Mouse (Mus musculus) c-Kit-negative CD71-positive TER-119-positive erythroid progenitor cells, embryonic 14.5 days (primary cell): ENCODE measurements at regions not wholly inside any gene's neighbourhood (a gene's known extent, or its start where the extent isn't known, plus 50 kb on each side); places are given as distances from the start of the nearest gene placed in this dataset.
"Not testable (repeated sequence)": the region's sequence is repeated elsewhere in the genome, so short reads cannot be mapped to it uniquely, and the experiment has no call there.

Experiments
- DNase-seq: peaks from one replicate; pipeline ENCODE4 v3.0.0-alpha.2; 2013; ENCODE audit warnings: low read depth, low spot score

DNA sequence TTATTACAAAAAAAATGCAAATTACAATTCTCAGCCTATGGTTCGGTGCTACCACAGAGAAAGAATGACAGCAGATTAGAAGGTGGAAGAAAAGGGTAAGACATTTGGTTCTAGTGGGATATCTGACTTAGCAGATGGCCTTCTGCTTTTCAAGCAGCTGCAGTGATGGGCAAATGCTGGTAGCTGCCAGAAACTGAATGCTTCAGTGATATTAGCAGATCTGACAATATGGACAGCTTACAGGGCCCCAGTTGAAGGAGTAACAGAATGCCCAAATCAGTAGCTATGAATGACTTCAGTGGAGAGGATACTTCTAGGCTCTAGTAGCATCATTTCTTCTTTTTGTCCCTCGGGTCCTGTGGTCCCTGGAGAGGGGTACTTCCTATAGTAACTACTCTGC is 143.9 kb upstream of the Rps6ka3 start:
- no peak for DNase-seq

DNA sequence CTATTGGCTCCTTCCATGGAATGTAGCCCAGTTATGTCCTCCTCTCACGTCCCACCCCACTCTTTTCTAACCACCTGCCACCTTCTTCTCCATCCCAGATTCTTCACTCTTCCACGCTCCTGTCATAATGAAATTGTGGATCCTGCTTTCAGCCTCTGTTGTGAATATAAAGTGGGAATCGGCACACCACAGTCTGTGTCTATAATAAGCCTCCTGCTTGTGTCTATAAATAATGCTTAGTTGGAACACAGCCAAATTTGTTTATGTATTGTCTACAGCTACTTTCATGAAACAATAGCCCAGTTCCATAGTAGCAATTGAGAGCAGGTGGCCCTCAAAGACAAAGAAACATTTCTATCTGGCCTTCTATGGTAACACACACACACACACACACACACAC is 137.5 kb upstream of the Rps6ka3 start:
- DNase-seq = no peak

DNA sequence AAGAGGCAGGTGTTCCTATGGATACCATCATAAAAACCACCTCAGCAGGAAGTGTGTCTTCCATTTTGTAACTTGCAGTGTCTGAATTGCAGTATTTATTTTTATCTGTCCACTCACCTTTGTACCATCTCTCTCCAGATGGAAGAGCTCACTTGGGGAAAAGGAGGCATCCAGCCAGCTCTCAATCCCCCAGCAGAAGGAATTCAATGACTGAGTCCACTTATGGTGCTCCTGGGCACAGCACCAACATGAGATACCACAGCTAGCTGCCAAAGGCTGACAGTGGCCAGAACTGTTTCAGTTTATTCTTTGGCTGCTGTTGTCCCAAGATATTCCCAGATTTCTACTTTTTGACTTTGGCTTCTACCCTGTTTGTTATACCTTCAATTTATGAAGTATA is 136.6 kb upstream of the Rps6ka3 start:
- no peak for DNase-seq

DNA sequence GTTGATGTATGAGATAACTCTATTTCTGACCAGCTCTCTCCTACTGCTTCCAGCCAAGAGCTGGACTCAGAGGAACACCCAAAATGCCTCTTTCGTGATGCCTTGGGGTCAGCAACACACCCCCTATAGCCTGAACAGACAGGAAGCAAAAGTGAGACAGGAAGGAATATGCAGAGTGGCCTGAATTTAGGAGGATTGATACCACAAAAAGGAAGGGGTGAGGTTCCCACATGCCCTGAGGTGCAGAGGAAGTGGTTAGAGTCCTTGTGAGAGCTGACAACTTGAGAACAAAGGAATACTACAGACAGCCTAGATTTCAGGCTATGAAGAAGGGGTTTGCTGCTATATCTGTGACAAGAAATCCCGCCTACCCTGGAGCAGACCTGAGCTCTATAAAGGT is 129.6 kb upstream of the Rps6ka3 start:
- DNase-seq = no peak

DNA sequence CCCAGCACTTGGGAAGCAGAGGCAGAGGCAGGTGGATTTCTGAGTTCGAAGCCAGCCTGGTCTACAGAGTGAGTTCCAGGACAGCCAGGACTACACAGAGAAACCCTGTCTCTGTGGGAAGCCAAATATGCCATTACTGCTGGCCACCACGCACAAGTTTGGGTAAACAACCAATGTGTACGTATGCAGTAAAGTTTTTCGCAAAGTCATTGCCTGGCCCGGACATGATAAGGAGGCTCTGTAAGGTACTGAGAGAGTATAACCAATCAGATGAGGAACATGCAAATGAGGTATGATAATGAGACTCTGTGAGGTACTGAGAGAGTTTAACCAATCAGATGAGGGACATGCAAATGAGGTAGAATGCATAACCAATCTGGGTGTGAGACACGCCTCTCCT is 99.5 kb upstream of the Rps6ka3 start:
- not testable (repeated sequence) for DNase-seq

DNA sequence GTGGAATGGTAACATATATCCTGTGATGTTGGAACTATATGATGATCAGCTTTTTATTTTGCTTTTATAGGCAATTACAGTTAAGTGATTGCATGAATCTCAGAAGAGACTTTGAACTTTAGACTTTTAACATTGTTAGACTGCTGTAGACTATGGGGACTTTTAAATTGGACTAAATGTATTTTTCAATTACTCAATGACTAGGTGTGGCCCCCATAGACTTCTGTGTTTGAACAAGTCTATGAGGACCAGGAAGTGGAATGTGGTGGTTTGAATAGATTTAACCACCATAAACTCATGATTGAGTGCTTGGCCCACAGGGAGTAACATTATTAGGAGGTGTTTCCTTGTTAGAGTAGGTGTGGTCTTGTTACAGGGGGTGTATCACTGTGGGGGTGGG is 93.9 kb upstream of the Rps6ka3 start:
- DNase-seq = no peak

DNA sequence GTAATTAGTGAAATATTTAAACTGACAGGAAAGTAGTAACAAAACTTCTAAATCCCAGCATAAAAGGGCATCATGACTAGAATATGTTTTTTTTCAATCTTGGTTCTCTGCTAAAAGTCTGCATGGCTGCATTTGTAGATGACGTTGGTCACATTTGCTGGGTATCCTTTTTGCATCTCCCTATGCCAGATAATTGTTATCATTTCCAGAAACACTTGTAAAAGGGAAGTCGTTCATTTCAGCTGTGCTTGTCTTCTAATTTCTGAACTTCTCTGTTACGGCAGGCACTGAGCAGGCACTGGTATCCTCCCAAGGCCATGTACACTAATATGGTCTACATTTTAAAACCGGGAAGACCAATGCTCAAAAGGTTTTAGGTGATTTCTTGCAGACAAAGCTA is 69.6 kb upstream of the Rps6ka3 start:
- no peak for DNase-seq

DNA sequence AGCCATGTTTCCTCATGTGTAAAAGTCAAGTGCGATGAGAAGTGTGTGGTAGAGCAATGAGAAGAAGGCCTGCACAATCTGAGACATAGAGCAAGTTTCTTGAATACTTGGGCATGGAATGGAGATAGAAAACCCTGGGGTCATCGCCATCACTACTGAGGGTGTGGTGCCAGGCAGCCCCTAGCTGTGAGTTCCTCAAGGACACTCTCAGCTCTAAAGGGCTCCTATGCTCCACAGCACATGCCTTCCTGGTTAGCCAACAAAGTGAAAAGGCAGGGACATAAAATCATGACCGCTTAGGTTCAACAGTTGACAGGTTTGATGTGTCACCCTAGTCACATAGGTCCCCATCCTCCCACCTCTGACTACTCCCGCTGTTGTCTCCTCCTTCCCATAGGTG is 66.8 kb upstream of the Rps6ka3 start:
- DNase-seq = no peak

DNA sequence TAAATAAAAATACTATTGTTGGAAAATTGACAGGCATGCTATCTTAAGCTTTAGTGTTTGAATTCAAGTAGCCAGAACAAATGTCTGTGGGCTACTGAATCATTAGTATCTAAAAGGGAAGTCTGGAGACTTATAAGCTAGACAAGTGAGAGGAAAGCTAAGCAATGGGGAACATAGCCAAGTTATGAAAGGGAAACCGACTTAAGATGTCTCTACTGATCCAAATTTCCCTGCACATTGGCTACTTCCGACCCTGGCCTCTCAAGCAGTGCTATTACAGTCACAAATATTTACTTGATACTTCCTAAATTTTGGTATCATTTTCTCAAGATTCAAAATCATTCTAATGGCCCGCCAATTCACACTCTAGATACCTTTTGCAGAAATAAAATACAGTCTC is 65.4 kb upstream of the Rps6ka3 start:
- DNase-seq = no peak

DNA sequence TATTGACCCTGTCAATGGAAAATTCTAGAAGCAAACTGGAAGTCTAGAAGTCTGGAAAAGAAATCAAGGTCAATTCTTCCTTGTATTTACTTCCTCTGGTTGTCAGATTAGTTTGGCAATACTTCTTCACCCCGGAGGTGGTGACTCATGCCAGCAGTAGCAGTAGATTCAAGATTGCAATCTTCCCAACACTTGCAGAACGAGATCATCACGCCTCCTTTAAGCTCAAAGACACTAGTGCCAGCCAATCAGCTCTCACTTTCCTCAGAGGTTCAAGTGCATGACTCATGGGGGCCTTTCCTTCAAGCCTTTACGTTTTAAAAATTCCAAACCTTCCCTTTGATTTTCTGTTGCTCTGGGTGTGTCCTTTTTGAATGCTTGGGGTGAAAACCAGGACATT is 64.9 kb upstream of the Rps6ka3 start:
- no peak for DNase-seq

DNA sequence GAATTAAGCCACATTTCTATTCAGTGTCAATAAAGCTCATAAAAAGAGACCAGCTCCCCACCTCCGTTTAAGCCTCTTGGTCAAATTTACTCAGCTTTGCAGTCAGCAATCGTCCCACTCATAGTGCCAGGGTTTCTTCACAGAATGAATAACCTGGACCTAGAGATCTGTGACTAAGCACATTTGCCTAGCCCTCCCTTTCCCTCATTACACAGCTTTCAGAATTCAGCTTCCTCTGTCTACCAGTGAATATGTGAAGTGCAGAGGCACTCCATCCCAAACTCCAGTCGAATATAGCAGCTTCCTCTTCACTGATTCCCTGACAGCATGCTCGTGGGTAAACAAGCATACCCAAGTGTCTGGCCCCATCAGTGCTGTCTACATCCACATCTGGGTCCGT is 54.3 kb upstream of the Rps6ka3 start:
- DNase-seq = no peak

DNA sequence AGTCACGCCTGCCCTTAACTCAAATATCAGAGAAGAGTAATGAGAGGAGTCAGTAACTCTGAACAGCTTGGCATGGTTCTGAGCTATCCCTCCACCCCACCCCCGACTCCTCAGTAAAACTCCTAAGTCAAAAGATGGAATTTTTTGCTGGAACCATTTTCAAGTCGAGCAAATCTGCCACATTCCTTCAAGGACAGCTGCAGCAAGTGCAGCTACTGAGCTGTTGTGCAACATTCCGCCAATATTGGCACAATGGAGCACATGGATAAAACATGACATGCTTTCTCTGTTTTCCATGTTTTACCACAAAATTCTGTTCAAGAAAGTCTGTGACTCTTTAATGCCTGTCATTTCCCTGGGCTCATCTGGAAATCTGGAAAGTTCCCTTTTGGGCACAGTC is 53.1 kb upstream of the Rps6ka3 start:
- no peak for DNase-seq

DNA sequence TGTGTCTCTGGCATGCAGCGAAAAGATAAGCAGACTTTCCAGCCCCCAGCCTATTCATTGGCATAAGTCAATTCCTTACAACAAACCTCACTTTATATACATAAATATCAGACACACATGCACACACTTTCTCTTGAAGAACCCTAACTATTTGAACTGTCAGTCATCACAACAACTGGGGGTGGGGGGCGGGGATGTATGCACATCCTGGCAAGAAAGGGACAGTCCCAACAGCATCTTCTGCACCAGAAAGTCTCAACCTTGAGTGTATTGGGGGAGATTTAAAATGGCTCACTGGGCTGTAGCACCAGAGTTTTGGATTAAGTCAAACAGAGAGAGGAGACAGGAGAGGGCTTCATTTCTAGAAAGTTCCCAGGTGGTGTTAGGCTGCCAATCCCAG is 50.4 kb upstream of the Rps6ka3 start:
- no peak for DNase-seq
